Mouse (Mus musculus) MEL (cell line): ENCODE measurements around the gene Qrich1. TPM values are rescaled to one million over a fixed set of nuclear protein-coding genes. Genes with fewer than 3 reads are reported as not detected.
A peak's percentile ranks its signal among the peaks of the same experiment; 100 is the strongest.

ENCODE experiments used
- DNase-seq: peaks from one replicate; pipeline ENCODE4 v3.0.0; 2011; ENCODE audit warnings: low read depth, low spot score
- H3K27ac ChIP-seq: 2 replicates; pipeline ENCODE4 v1.5.1; 2012; ENCODE audit warnings: low read depth, mild to moderate bottlenecking, control low read depth, low read length, moderate library complexity; ENCODE audit not compliant: control insufficient read depth
- H3K27me3 ChIP-seq, 2 experiments: fragments of 150-350 bp in 1 of 2; sonication (generic) in 1 of 2; 2 replicates each; pipeline ENCODE4 v1.6.1; 2012; ENCODE audit warnings: low read length in 2 of 2, mild to moderate bottlenecking in 2 of 2, improper control_type of control experiment in 1 of 2, moderate library complexity in 1 of 2; ENCODE audit not compliant: insufficient read depth in 2 of 2, control insufficient read depth in 1 of 2
- H3K36me3 ChIP-seq, 2 experiments: 2 replicates each; pipeline ENCODE4 v1.6.1; 2012 to 2014; ENCODE audit warnings: low read length in 2 of 2, improper control_type of control experiment in 1 of 2, inconsistent platforms in 1 of 2, mild to moderate bottlenecking in 1 of 2; ENCODE audit not compliant: insufficient read depth in 2 of 2, control insufficient read depth in 1 of 2
- H3K4me1 ChIP-seq, 2 experiments: fragments of 150-350 bp in 1 of 2; sonication (generic) in 1 of 2; 2 replicates each; pipeline ENCODE4 v1.6.1; 2012; ENCODE audit warnings: low read length in 2 of 2, improper control_type of control experiment in 1 of 2, mild to moderate bottlenecking in 1 of 2; ENCODE audit not compliant: insufficient read depth in 2 of 2, control insufficient read depth in 1 of 2
- H3K4me3 ChIP-seq, 2 experiments: fragments of 150-350 bp in 1 of 2; sonication (generic) in 1 of 2; 2 replicates each; pipeline ENCODE4 v1.5.1; 2012; ENCODE audit warnings: low read depth in 2 of 2, low read length in 2 of 2, mild to moderate bottlenecking in 2 of 2, moderate library complexity in 2 of 2, control low read depth in 1 of 2, improper control_type of control experiment in 1 of 2; ENCODE audit not compliant: control insufficient read depth in 1 of 2, insufficient read depth in 1 of 2
- H3K79me2 ChIP-seq: 2 replicates; pipeline ENCODE4 v1.6.1; 2012; ENCODE audit warnings: mild to moderate bottlenecking, low read length, moderate library complexity; ENCODE audit not compliant: control insufficient read depth, poor library complexity, insufficient read depth
- H3K9ac ChIP-seq: 2 replicates; pipeline ENCODE4 v1.6.1; 2012; ENCODE audit warnings: low read depth, mild to moderate bottlenecking, control low read depth, low read length, moderate library complexity; ENCODE audit not compliant: control insufficient read depth, poor library complexity, severe bottlenecking
- H3K9me3 ChIP-seq: fragments of 150-350 bp; sonication (generic); replicated peaks from 2 replicates; pipeline ENCODE4 v1.6.1; 2012; ENCODE audit warnings: mild to moderate bottlenecking, low read length, improper control_type of control experiment, moderate library complexity; ENCODE audit not compliant: insufficient read depth
- BHLHE40 ChIP-seq: IDR thresholded peaks from 2 replicates; pipeline ENCODE4 v1.6.1; 2012; ENCODE audit warnings: low read depth, mild to moderate bottlenecking, inconsistent platforms, low read length, improper control_type of control experiment, borderline replicate concordance
- CHD1 ChIP-seq: IDR thresholded peaks from 2 replicates; pipeline ENCODE4 v1.6.1; 2012; ENCODE audit warnings: low read depth, mild to moderate bottlenecking, inconsistent platforms, low read length, improper control_type of control experiment
- CHD2 ChIP-seq: IDR thresholded peaks from 2 replicates; pipeline ENCODE4 v1.6.1; 2011; ENCODE audit warnings: low read length, improper control_type of control experiment
- CTCF ChIP-seq, 3 experiments: IDR thresholded peaks in 2 of 3; conservative IDR thresholded peaks in 1 of 3; 2 replicates each; pipeline ENCODE4 v1.5.1; 2011 to 2012; ENCODE audit warnings: low read length in 3 of 3, low read depth in 2 of 3, mild to moderate bottlenecking in 2 of 3, improper control_type of control experiment in 1 of 3, inconsistent platforms in 1 of 3, mixed read lengths in 1 of 3, moderate library complexity in 1 of 3; ENCODE audit not compliant: control insufficient read depth in 1 of 3, insufficient read depth in 1 of 3, poor library complexity in 1 of 3, severe bottlenecking in 1 of 3
- E2F4 ChIP-seq: IDR thresholded peaks from 2 replicates; pipeline ENCODE4 v1.6.1; 2011; ENCODE audit warnings: low read depth, low read length, improper control_type of control experiment, borderline replicate concordance
- ELF1 ChIP-seq: IDR thresholded peaks from 2 replicates; pipeline ENCODE4 v1.6.1; 2014; ENCODE audit warnings: low read depth, mild to moderate bottlenecking, inconsistent platforms, low read length, improper control_type of control experiment, moderate library complexity
- EP300 ChIP-seq, 2 experiments: IDR thresholded peaks; 2 replicates each; pipeline ENCODE4 v1.6.1; 2011; ENCODE audit warnings: improper control_type of control experiment in 2 of 2, low read length in 2 of 2, low read depth in 1 of 2, mild to moderate bottlenecking in 1 of 2
- ETS1 ChIP-seq: IDR thresholded peaks from 2 replicates; pipeline ENCODE4 v1.6.1; 2012; ENCODE audit warnings: low read depth, mild to moderate bottlenecking, inconsistent platforms, low read length, improper control_type of control experiment, moderate library complexity
- GABPA ChIP-seq: IDR thresholded peaks from 2 replicates; pipeline ENCODE4 v1.6.1; 2012; ENCODE audit warnings: low read depth, mild to moderate bottlenecking, inconsistent platforms, low read length, improper control_type of control experiment, moderate library complexity
- GATA1 ChIP-seq: IDR thresholded peaks from 2 replicates; pipeline ENCODE4 v1.6.1; 2011; ENCODE audit warnings: low read depth, low read length, improper control_type of control experiment
- HCFC1 ChIP-seq: IDR thresholded peaks from 2 replicates; pipeline ENCODE4 v1.6.1; 2012; ENCODE audit warnings: low read depth, mild to moderate bottlenecking, inconsistent platforms, low read length, improper control_type of control experiment, moderate library complexity
- JUND ChIP-seq: IDR thresholded peaks from 2 replicates; pipeline ENCODE4 v1.6.1; 2011; ENCODE audit warnings: low read depth, mild to moderate bottlenecking, improper control_type of control experiment, low read length
- KAT2A ChIP-seq: conservative IDR thresholded peaks from 2 replicates; pipeline ENCODE4 v1.6.1; 2012; ENCODE audit warnings: low read depth, low read length, improper control_type of control experiment, inconsistent platforms
- MAFK ChIP-seq: IDR thresholded peaks from 2 replicates; pipeline ENCODE4 v1.6.1; 2011; ENCODE audit warnings: low read depth, mild to moderate bottlenecking, low read length, improper control_type of control experiment, borderline replicate concordance
- MAZ ChIP-seq: IDR thresholded peaks from 2 replicates; pipeline ENCODE4 v1.6.1; 2012; ENCODE audit warnings: low read depth, mild to moderate bottlenecking, inconsistent platforms, low read length, improper control_type of control experiment
- MEF2A ChIP-seq: IDR thresholded peaks from 2 replicates; pipeline ENCODE4 v1.6.1; 2014; ENCODE audit warnings: low read depth, mild to moderate bottlenecking, inconsistent platforms, low read length, improper control_type of control experiment; ENCODE audit not compliant: poor library complexity, insufficient replicate concordance, severe bottlenecking; ENCODE audit errors: extremely low read depth
- MXI1 ChIP-seq: IDR thresholded peaks from 2 replicates; pipeline ENCODE4 v1.6.1; 2011; ENCODE audit warnings: mild to moderate bottlenecking, low read depth, low read length, improper control_type of control experiment
- MYC ChIP-seq: IDR thresholded peaks from 2 replicates; pipeline ENCODE4 v1.6.1; 2011; ENCODE audit warnings: low read depth, mild to moderate bottlenecking, low read length, improper control_type of control experiment, moderate library complexity
- NRF1 ChIP-seq: IDR thresholded peaks from 2 replicates; pipeline ENCODE4 v1.6.1; 2014; ENCODE audit warnings: low read depth, mild to moderate bottlenecking, inconsistent platforms, low read length, improper control_type of control experiment, moderate library complexity; ENCODE audit not compliant: poor library complexity, insufficient read depth, severe bottlenecking
- POLR2A ChIP-seq, 2 experiments: IDR thresholded peaks; 2 replicates each; pipeline ENCODE4 v1.6.1; 2011 to 2012; ENCODE audit warnings: low read length in 2 of 2, mild to moderate bottlenecking in 2 of 2, control low read depth in 1 of 2, improper control_type of control experiment in 1 of 2, low read depth in 1 of 2, moderate library complexity in 1 of 2; ENCODE audit not compliant: control insufficient read depth in 1 of 2, insufficient read depth in 1 of 2, poor library complexity in 1 of 2
- POLR2AphosphoS2 ChIP-seq: IDR thresholded peaks from 2 replicates; pipeline ENCODE4 v1.6.1; 2011; ENCODE audit warnings: low read length, improper control_type of control experiment
- POLR2AphosphoS5 ChIP-seq: IDR thresholded peaks from 2 replicates; pipeline ENCODE4 v1.6.1; 2012; ENCODE audit warnings: low read depth, borderline replicate concordance, mild to moderate bottlenecking, inconsistent platforms, low read length, moderate library complexity, mixed read lengths
- RAD21 ChIP-seq: IDR thresholded peaks from 2 replicates; pipeline ENCODE4 v1.6.1; 2011; ENCODE audit warnings: mild to moderate bottlenecking, low read depth, low read length, improper control_type of control experiment
- RCOR1 ChIP-seq: IDR thresholded peaks from 2 replicates; pipeline ENCODE4 v1.6.1; 2012; ENCODE audit warnings: low read depth, mild to moderate bottlenecking, inconsistent platforms, low read length, improper control_type of control experiment
- SIN3A ChIP-seq: IDR thresholded peaks from 2 replicates; pipeline ENCODE4 v1.6.1; 2012; ENCODE audit warnings: low read length, improper control_type of control experiment, inconsistent platforms
- SMC3 ChIP-seq: IDR thresholded peaks from 2 replicates; pipeline ENCODE4 v1.6.1; 2011; ENCODE audit warnings: low read depth, low read length, improper control_type of control experiment
- TAL1 ChIP-seq: IDR thresholded peaks from 2 replicates; pipeline ENCODE4 v1.6.1; 2012; ENCODE audit warnings: mild to moderate bottlenecking, inconsistent platforms, low read length, moderate library complexity, mixed read lengths
- TBP ChIP-seq: IDR thresholded peaks from 2 replicates; pipeline ENCODE4 v1.8.0; 2011; ENCODE audit warnings: low read depth, low read length, improper control_type of control experiment
- TCF12 ChIP-seq: IDR thresholded peaks from 2 replicates; pipeline ENCODE4 v1.6.1; 2014; ENCODE audit warnings: low read depth, mild to moderate bottlenecking, inconsistent platforms, low read length, improper control_type of control experiment, moderate library complexity
- UBTF ChIP-seq: IDR thresholded peaks from 2 replicates; pipeline ENCODE4 v1.6.1; 2012; ENCODE audit warnings: low read depth, mild to moderate bottlenecking, inconsistent platforms, low read length, improper control_type of control experiment, moderate library complexity, borderline replicate concordance; ENCODE audit not compliant: insufficient read depth
- USF1 ChIP-seq: IDR thresholded peaks from 2 replicates; pipeline ENCODE4 v1.6.1; 2014; ENCODE audit warnings: low read depth, mild to moderate bottlenecking, inconsistent platforms, low read length, improper control_type of control experiment, moderate library complexity
- USF2 ChIP-seq, 2 experiments: IDR thresholded peaks; 2 replicates each; pipeline ENCODE4 v1.6.1; 2011 to 2012; ENCODE audit warnings: improper control_type of control experiment in 2 of 2, low read length in 2 of 2, borderline replicate concordance in 1 of 2, inconsistent platforms in 1 of 2, low read depth in 1 of 2, mild to moderate bottlenecking in 1 of 2; ENCODE audit not compliant: insufficient read depth in 1 of 2
- ZKSCAN1 ChIP-seq: IDR thresholded peaks from 2 replicates; pipeline ENCODE4 v1.6.1; 2012; ENCODE audit warnings: low read depth, mild to moderate bottlenecking, inconsistent platforms, low read length, improper control_type of control experiment, moderate library complexity
- ZMIZ1 ChIP-seq: IDR thresholded peaks from 2 replicates; pipeline ENCODE4 v1.6.1; 2012; ENCODE audit warnings: low read depth, mild to moderate bottlenecking, inconsistent platforms, low read length, improper control_type of control experiment, moderate library complexity
- ZNF384 ChIP-seq: IDR thresholded peaks from 2 replicates; pipeline ENCODE4 v1.6.1; 2012; ENCODE audit warnings: low read depth, mild to moderate bottlenecking, inconsistent platforms, low read length, improper control_type of control experiment
- polyA plus RNA-seq, 2 experiments: library from polyadenylated mRNA; stranded (reverse) in 1 of 2; unstranded in 1 of 2; fragments of >175 nt in 1 of 2; fragments of >200 nt in 1 of 2; gene quantifications; 2 replicates each; pipeline versions ENCODE4 v1.2.1 to v1.2.4; 2012; ENCODE audit warnings: low replicate concordance in 2 of 2, low read depth in 1 of 2; ENCODE audit not compliant: insufficient read length in 2 of 2, insufficient read depth in 1 of 2, missing spikeins in 1 of 2
- total RNA-seq: library from RNA; depleted of rRNA; stranded (reverse); fragments of 300-350 nt; gene quantifications from 2 replicates; pipeline ENCODE4 v1.2.3, GENCODE M21; 2012

The Qrich1 gene
- total and polyA plus RNA-seq, 3 experiments = 84.5 to 161 (median 126) TPM

GRCm38 (mm10) chr9:108507619-108508434 lies 8.8 kb upstream of the Qrich1 start, which contains the start of gene Qars:
Gene Qars, plus strand, starts transcription at chr9:108507706.
- Histone ChIP-seq H3K9me3 (no peaks in the 10 kb centered on the region), H3K79me2 (peaks cover 15% of the 10 kb centered on the region), H3K36me3 (peaks cover 5 to 10% of the 10 kb centered on the region in 2 experiments), H3K4me3 (peak within 1 kb of the TSS; percentile 80 to 86), H3K4me1 (peaks cover 3 to 11% of the 10 kb centered on the region in 2 experiments), H3K27ac (peak within 1 kb of the TSS; percentile 82), H3K9ac (peak within 1 kb of the TSS; percentile 81), H3K27me3 (no peaks in the 10 kb centered on the region)
- DNase-seq = peak; percentile 98
- TF ChIP-seq UBTF = no peak
- TF ChIP-seq POLR2AphosphoS5 = no peak
- TF ChIP-seq MAZ = no peak
- TF ChIP-seq RCOR1 = no peak
- peak; percentile 51; the same call in 1 of the 2 replicates for TF ChIP-seq KAT2A
- no peak for TF ChIP-seq BHLHE40
- TF ChIP-seq MAFK = no peak
- peak; percentile 47; the same call in 1 of the 2 replicates for TF ChIP-seq GATA1
- TF ChIP-seq MYC = 0 out of 2 replicates have a peak, but pooled peaks have one; percentile 39
- TF ChIP-seq JUND = no peak
- no peak for TF ChIP-seq CHD1
- no peak for TF ChIP-seq ZKSCAN1
- TF ChIP-seq MEF2A = no peak
- TF ChIP-seq TBP = peak; percentile 93
- TF ChIP-seq E2F4 = no peak
- TF ChIP-seq POLR2AphosphoS2 = no peak; the same call in 1 of the 2 replicates
- no peak for TF ChIP-seq USF2 (IDR thresholded peaks at IDR 0.05; ENCODE audit: borderline replicate concordance in 1 of 2, insufficient read depth in 1 of 2, low read depth in 1 of 2, low read length in 2 of 2)
- TF ChIP-seq POLR2A (IDR thresholded peaks at IDR 0.05; ENCODE audit: control insufficient read depth in 1 of 2, insufficient read depth in 1 of 2, low read depth in 1 of 2, low read length in 2 of 2, poor library complexity in 1 of 2) = peak; percentile 66 to 87
- no peak for TF ChIP-seq RAD21
- 0 out of 2 replicates have a peak, but pooled peaks have one; percentile 11 for TF ChIP-seq NRF1
- TF ChIP-seq CHD2 = 0 out of 2 replicates have a peak, but pooled peaks have one; percentile 23
- peak; percentile 40; the same call in 1 of the 2 replicates for TF ChIP-seq TCF12
- 0 out of 2 replicates have a peak, but pooled peaks have one; percentile 46 for TF ChIP-seq ZMIZ1
- peak; percentile 87; the same call in 1 of the 2 replicates for TF ChIP-seq MXI1
- no peak for TF ChIP-seq SMC3
- TF ChIP-seq TAL1 = no peak
- TF ChIP-seq SIN3A = peak; percentile 98
- no peak; the same call in 1 of the 2 replicates for TF ChIP-seq ETS1
- TF ChIP-seq EP300 (IDR thresholded peaks at IDR 0.05; ENCODE audit: low read depth in 1 of 2, low read length in 2 of 2) = no peak
- TF ChIP-seq GABPA = no peak
- no peak for TF ChIP-seq USF1
- peak; percentile 83 for TF ChIP-seq HCFC1
- TF ChIP-seq ELF1 = peak; percentile 78
- peak; percentile 61 for TF ChIP-seq ZNF384
- no peak for TF ChIP-seq CTCF (IDR thresholded peaks at IDR 0.05 in 2 of 3, conservative IDR thresholded peaks at IDR 0.05 in 1 of 3; ENCODE audit: control insufficient read depth in 1 of 3, insufficient read depth in 1 of 3, low read depth in 2 of 3, low read length in 3 of 3, poor library complexity in 1 of 3, severe bottlenecking in 1 of 3)
